Mouse (Mus musculus): ENCODE measurements around the gene Mecom. TPM values are rescaled to one million over a fixed set of nuclear protein-coding genes. Genes with fewer than 3 reads are reported as not detected.

Mecom gene
- polyA plus RNA-seq, 1 experiment from 2014 or later, result 52.0 TPM

- H3K9me3 ChIP-seq, result no peaks in the 10 kb centered on the region
- DNase-seq (ENCODE audit: low spot score), result no peak
- H3K27ac ChIP-seq (replicated peaks), result peak overlapping the region; percentile 67; the same call in 1 of the 2 replicates
- peaks cover 56% of the 10 kb centered on the region for H3K4me1 ChIP-seq
- peaks cover 5% of the 10 kb centered on the region; the same call in 1 of the 2 replicates for H3K36me3 ChIP-seq (replicated peaks)
- no peak overlapping the region for H3K4me3 ChIP-seq
- peaks cover 25% of the 10 kb centered on the region for H3K27me3 ChIP-seq (replicated peaks; ENCODE audit: low read depth, poor library complexity, severe bottlenecking)
Measured at GRCm38 (mm10) chr3:30503821-30504220, 44.0 kb downstream of the Mecom start.

- H3K27me3 ChIP-seq (replicated peaks; ENCODE audit: low read depth, poor library complexity, severe bottlenecking), result no peaks in the 10 kb centered on the region
- WGBS, result 12% methylated on average over 9 of the region's 9 CpGs
- peaks cover 14% of the 10 kb centered on the region for H3K4me1 ChIP-seq
- DNase-seq (ENCODE audit: low spot score), result peak; percentile 56
- H3K36me3 ChIP-seq (replicated peaks), result peaks cover 11% of the 10 kb centered on the region
- peaks cover 4% of the 10 kb centered on the region; the same call in 1 of the 2 replicates for H3K9me3 ChIP-seq
- H3K27ac ChIP-seq (replicated peaks), result 0 out of 2 replicates have a peak overlapping the region, but pooled peaks have one; percentile 19
- H3K4me3 ChIP-seq, result no peak overlapping the region
Measured at GRCm38 (mm10) chr3:30498202-30498828, 49.5 kb downstream of the Mecom start.

GRCm38 (mm10) chr3:30494371-30494770 lies 53.4 kb downstream of the Mecom start:
- H3K27me3 ChIP-seq (replicated peaks; ENCODE audit: low read depth, poor library complexity, severe bottlenecking), result no peaks in the 10 kb centered on the region
- H3K4me1 ChIP-seq, result peaks cover 24% of the 10 kb centered on the region
- H3K9me3 ChIP-seq, result peaks cover 9% of the 10 kb centered on the region; the same call in 1 of the 2 replicates
- H3K36me3 ChIP-seq (replicated peaks), result peaks cover 13% of the 10 kb centered on the region
- H3K4me3 ChIP-seq, result no peak overlapping the region
- no peak for DNase-seq (ENCODE audit: low spot score)
- WGBS, result 88% methylated on average over 2 of the region's 2 CpGs
- no peak overlapping the region for H3K27ac ChIP-seq (replicated peaks)

- peaks cover 9% of the 10 kb centered on the region; the same call in 1 of the 2 replicates for H3K9me3 ChIP-seq
- H3K4me1 ChIP-seq, result peaks cover 20% of the 10 kb centered on the region
- DNase-seq (ENCODE audit: low spot score), result no peak
- 63% methylated on average over 4 of the region's 4 CpGs for WGBS
- no peak overlapping the region for H3K27ac ChIP-seq (replicated peaks)
- H3K36me3 ChIP-seq (replicated peaks), result peaks cover 22% of the 10 kb centered on the region
- no peak overlapping the region for H3K4me3 ChIP-seq
- no peaks in the 10 kb centered on the region for H3K27me3 ChIP-seq (replicated peaks; ENCODE audit: low read depth, poor library complexity, severe bottlenecking)
Measured at GRCm38 (mm10) chr3:30488808-30489207, 59.0 kb downstream of the Mecom start.

GRCm38 (mm10) chr3:30486422-30486821 lies 61.4 kb downstream of the Mecom start:
- no peak overlapping the region for H3K4me3 ChIP-seq
- H3K36me3 ChIP-seq (replicated peaks), result peaks cover 11% of the 10 kb centered on the region
- H3K9me3 ChIP-seq, result no peaks in the 10 kb centered on the region
- WGBS, result 71% methylated on average over 4 of the region's 4 CpGs
- H3K4me1 ChIP-seq, result peaks cover 39% of the 10 kb centered on the region
- no peaks in the 10 kb centered on the region for H3K27me3 ChIP-seq (replicated peaks; ENCODE audit: low read depth, poor library complexity, severe bottlenecking)
- no peak for DNase-seq (ENCODE audit: low spot score)
- H3K27ac ChIP-seq (replicated peaks), result no peak overlapping the region

GRCm38 (mm10) chr3:30483006-30483684 lies 64.7 kb downstream of the Mecom start:
- 16% methylated on average over 5 of the region's 5 CpGs for WGBS
- Histone ChIP-seq H3K27me3 (replicated peaks; ENCODE audit: low read depth, poor library complexity, severe bottlenecking) (no peaks in the 10 kb centered on the region), H3K4me3 (no peak overlapping the region), H3K9me3 (no peaks in the 10 kb centered on the region), H3K36me3 (replicated peaks) (peaks cover 11% of the 10 kb centered on the region), H3K27ac (replicated peaks) (0 out of 2 replicates have a peak overlapping the region, but pooled peaks have one; percentile 59), H3K4me1 (peaks cover 40% of the 10 kb centered on the region)
- no peak for DNase-seq (ENCODE audit: low spot score)

- no peak for DNase-seq (ENCODE audit: low spot score)
- H3K27me3 ChIP-seq (replicated peaks; ENCODE audit: low read depth, poor library complexity, severe bottlenecking), result no peaks in the 10 kb centered on the region
- no peak overlapping the region for H3K27ac ChIP-seq (replicated peaks)
- peaks cover 9% of the 10 kb centered on the region for H3K36me3 ChIP-seq (replicated peaks)
- WGBS, result 80% methylated on average over 10 of the region's 10 CpGs
- H3K4me1 ChIP-seq, result peaks cover 50% of the 10 kb centered on the region
- no peak overlapping the region for H3K4me3 ChIP-seq
- H3K9me3 ChIP-seq, result no peaks in the 10 kb centered on the region
Measured at GRCm38 (mm10) chr3:30481682-30482081, 66.1 kb downstream of the Mecom start.

- H3K4me3 ChIP-seq, result no peak overlapping the region
- no peak overlapping the region for H3K27ac ChIP-seq (replicated peaks)
- peaks cover 50% of the 10 kb centered on the region for H3K4me1 ChIP-seq
- no peaks in the 10 kb centered on the region for H3K36me3 ChIP-seq (replicated peaks)
- DNase-seq (ENCODE audit: low spot score), result no peak
- H3K9me3 ChIP-seq, result no peaks in the 10 kb centered on the region
- no peaks in the 10 kb centered on the region for H3K27me3 ChIP-seq (replicated peaks; ENCODE audit: low read depth, poor library complexity, severe bottlenecking)
- 80% methylated on average over 6 of the region's 6 CpGs for WGBS
Measured at GRCm38 (mm10) chr3:30480551-30480950, 67.3 kb downstream of the Mecom start.

GRCm38 (mm10) chr3:30478252-30478651 lies 69.6 kb downstream of the Mecom start:
- H3K27ac ChIP-seq (replicated peaks), result no peak overlapping the region
- 23% methylated on average over 6 of the region's 6 CpGs for WGBS
- peaks cover 40% of the 10 kb centered on the region for H3K4me1 ChIP-seq
- peak; percentile 44 for DNase-seq (ENCODE audit: low spot score)
- H3K27me3 ChIP-seq (replicated peaks; ENCODE audit: low read depth, poor library complexity, severe bottlenecking), result 0 out of 2 replicates have a peak, but pooled peaks cover 4% of the 10 kb centered on the region
- H3K4me3 ChIP-seq, result no peak overlapping the region
- H3K36me3 ChIP-seq (replicated peaks), result no peaks in the 10 kb centered on the region
- H3K9me3 ChIP-seq, result no peaks in the 10 kb centered on the region

GRCm38 (mm10) chr3:30477008-30477407 lies 70.8 kb downstream of the Mecom start:
- Histone ChIP-seq H3K4me1 (peaks cover 33% of the 10 kb centered on the region), H3K4me3 (no peak overlapping the region), H3K36me3 (replicated peaks) (no peaks in the 10 kb centered on the region), H3K27me3 (replicated peaks; ENCODE audit: low read depth, poor library complexity, severe bottlenecking) (0 out of 2 replicates have a peak, but pooled peaks cover 4% of the 10 kb centered on the region), H3K9me3 (no peaks in the 10 kb centered on the region), H3K27ac (replicated peaks) (no peak overlapping the region)
- 40% methylated on average over 5 of the region's 5 CpGs for WGBS
- peak; percentile 22 for DNase-seq (ENCODE audit: low spot score)

- Histone ChIP-seq H3K9me3 (no peaks in the 10 kb centered on the region), H3K4me1 (peaks cover 28% of the 10 kb centered on the region), H3K4me3 (no peak overlapping the region), H3K36me3 (replicated peaks) (no peaks in the 10 kb centered on the region), H3K27ac (replicated peaks) (no peak overlapping the region), H3K27me3 (replicated peaks; ENCODE audit: low read depth, poor library complexity, severe bottlenecking) (0 out of 2 replicates have a peak, but pooled peaks cover 4% of the 10 kb centered on the region)
- WGBS, result 62% methylated on average over 6 of the region's 6 CpGs
- no peak for DNase-seq (ENCODE audit: low spot score)
Measured at GRCm38 (mm10) chr3:30475591-30475990, 72.2 kb downstream of the Mecom start.

GRCm38 (mm10) chr3:30468068-30468835 lies 79.6 kb downstream of the Mecom start:
- H3K4me1 ChIP-seq, result peaks cover 13% of the 10 kb centered on the region
- H3K36me3 ChIP-seq (replicated peaks), result no peaks in the 10 kb centered on the region
- no peak for DNase-seq (ENCODE audit: low spot score)
- no peaks in the 10 kb centered on the region for H3K9me3 ChIP-seq
- no peaks in the 10 kb centered on the region for H3K27me3 ChIP-seq (replicated peaks; ENCODE audit: low read depth, poor library complexity, severe bottlenecking)
- WGBS, result 75% methylated on average over 7 of the region's 7 CpGs
- H3K4me3 ChIP-seq, result no peak overlapping the region
- H3K27ac ChIP-seq (replicated peaks), result no peak overlapping the region

Measured in embryonic facial prominence, embryonic 10.5 days (tissue).